Mouse (Mus musculus) spleen, adult 12 weeks (tissue): ENCODE measurements around the gene Adcy4.

Source experiments
- DNase-seq: peaks from one replicate; pipeline ENCODE4 v3.0.0; 2022; ENCODE audit warnings: low spot score

The Adcy4 gene

DNA sequence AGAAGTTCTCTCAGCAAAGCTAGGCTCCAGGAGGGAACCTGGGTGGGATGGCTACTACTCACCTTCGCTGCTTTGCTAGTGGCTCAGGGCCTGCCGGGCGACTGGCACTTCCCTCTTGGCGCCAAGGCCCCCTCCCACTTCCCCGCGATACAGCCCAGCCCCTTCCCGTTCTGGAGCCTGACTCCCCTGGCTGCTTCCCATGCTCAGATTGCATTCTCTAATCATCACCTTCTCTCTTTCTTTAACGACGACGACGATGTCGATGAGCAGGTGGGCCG is at the start of gene Adcy4:
Adcy4 (minus strand) TSS at position 138 of the 278 bp plus-strand sequence.
- no peak for DNase-seq

DNA sequence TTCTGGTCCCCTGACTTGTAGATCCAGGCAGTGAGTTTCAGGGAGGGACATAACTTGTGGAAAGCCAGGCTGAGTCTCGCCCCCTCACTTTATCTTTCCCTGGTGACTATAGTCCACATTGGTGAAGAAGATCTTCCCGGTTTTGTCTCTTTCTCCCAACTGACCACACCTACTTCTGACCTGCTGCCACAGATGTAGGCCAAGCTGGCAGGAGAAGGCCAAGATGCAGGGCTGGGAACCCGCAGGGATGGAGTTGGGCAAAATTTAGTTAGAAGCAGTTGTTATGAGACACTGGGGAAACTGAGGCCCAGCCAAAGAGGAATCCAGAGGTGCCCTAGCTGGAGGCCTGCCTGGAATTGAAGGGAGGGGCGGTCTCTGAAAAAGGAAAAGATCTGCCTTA is 49.2 kb upstream of the Adcy4 start:
- DNase-seq = no peak

DNA sequence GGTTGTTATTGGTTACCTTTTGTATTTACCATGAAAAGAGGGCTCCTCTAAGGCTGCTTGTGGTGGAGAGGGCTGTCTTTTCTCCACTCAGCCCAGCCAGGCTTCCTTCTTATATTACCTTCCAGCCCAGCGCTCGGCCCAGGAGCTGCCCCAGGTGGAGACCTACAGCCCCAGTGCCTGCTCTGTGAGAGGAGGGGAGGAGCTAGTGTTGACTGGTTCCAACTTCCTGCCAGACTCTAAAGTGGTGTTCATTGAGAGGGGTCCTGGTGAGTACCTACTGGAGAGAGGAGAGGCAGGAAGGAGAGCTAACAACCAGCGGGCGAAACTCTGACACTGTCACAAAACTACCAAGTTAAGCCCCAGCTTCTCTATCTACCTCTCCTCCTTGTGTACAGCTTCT is 46.4 kb upstream of the Adcy4 start:
- DNase-seq = no peak

DNA sequence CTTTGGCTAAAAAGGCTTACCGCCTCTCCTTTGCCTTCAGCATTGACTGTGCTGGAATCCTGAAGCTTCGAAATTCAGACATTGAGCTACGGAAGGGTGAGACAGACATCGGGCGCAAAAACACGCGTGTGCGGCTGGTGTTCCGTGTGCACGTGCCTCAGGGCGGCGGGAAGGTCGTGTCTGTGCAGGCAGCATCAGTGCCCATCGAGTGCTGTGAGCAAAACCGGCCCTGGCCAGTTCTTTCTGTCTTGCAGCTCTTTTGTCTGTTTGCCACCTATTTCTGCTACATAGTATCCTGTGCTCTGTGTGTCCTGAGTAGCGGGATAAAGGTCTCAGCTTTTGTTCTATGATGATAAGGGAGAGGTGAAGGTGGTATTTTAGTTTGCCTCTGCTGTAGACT is 46.0 kb upstream of the Adcy4 start:
- no peak for DNase-seq

DNA sequence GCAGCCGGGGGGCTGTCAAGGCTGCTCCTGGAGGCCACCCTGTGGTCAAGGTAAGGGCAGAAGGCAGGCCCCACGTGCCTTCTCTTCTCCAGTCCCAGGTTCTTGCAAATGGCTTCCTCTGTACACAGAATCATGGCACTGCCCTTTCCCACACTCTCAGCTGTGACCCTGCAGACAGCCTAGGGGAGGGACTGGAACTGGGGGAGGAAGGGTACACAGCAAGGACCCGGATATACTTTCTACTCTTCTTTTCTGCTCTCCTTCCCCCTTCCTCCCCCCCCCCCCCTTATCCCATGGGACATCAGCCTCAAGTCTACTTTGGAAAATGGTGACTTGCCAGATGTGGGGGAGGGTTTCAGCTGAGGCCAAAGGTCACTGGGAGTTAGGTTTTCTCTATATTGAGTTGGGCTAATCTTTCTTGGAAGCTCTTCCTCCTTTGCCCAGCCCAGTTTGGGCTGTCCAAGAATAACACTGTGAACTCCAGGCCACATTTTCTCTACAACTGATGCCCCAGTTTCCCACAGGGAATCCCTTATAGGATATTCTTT is 44.9 kb upstream of the Adcy4 start:
- DNase-seq = no peak

DNA sequence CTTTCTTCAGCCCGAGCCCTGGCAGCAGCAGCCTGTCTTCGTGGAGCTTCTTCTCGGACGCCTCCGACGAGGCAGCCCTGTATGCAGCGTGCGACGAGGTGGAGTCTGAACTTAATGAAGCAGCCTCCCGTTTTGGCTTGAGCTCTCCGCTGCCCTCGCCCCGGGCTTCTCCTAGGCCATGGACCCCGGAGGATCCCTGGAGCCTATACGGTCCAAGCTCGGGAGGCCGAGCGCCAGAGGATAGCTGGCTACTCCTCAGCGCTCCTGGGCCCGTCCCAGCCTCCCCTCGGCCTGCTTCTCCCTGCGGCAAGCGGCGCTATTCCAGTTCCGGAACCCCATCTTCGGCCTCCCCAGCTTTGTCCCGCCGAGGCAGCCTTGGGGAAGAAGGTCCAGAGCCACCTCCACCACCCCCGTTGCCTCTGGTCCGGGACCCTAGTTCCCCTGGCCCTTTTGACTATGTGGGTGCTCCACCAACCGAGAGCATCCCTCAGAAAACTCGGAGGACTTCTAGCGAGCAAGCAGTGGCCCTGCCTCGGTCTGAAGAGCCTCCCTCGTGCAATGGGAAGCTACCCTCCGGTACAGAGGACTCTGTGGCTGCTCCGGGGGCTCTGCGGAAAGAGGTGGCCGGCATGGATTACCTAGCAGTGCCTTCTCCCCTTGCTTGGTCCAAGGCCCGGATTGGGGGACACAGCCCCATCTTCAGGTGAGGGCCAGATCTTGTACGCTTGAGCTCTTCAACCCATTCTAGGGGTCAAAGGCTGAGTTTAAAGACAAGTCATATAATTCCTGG is 42.9 kb upstream of the Adcy4 start:
- DNase-seq = no peak

DNA sequence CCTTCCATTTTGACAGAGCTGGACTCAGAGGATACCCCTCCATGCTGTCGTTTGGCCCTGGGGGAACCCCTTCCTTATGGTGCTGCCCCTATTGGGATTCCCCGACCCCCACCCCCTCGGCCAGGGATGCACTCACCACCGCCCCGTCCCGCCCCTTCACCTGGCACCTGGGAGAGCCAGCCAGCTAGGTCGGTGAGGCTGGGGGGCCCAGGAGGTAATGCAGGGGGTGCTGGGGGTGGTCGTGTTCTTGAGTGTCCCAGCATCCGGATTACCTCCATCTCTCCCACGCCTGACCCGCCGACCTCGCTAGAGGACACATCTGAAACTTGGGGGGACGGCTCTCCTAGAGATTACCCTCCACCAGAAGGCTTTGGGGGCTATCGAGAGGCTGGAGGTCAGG is 42.2 kb upstream of the Adcy4 start:
- no peak for DNase-seq

DNA sequence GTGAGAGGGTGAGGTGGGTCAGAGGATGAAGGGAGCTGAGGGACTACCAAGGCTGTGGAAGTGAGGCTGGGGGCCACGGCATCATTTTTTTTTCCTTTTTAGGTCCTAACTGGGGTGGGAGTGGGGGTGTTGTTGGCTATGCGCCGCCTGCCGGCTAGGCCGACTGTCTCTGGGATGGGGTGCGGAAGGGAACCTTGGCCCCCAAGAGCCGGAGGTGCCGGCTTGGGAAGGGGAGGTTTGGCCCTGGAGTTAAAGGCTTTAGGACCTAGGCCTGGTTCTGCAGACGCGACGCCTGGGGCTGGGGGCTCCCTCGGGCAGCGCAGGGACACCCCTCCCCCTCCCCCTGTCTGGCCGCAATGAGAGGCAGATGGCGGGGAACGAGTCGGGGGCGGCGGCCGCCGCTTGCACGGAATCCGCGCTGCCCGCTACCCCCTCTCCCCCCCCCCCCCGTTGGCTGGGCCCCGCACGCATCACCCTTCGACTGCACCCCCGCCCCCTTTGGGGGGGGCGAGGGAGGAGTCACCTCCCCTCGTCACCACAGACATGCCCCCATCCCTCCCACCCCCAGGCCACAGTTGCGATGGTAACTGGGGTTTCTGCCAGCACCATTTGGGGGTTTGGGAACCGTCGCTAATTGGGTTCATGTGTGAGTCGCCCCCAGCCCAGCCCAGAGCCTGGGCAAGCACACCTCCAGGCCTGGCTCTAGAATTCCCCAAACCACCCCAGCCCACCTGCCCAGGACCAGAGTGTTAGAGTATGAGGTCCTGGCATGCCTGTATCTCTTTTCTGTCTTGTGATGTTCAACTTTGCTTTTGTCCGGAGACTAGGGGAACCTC is 41.5 kb upstream of the Adcy4 start:
- no peak for DNase-seq

DNA sequence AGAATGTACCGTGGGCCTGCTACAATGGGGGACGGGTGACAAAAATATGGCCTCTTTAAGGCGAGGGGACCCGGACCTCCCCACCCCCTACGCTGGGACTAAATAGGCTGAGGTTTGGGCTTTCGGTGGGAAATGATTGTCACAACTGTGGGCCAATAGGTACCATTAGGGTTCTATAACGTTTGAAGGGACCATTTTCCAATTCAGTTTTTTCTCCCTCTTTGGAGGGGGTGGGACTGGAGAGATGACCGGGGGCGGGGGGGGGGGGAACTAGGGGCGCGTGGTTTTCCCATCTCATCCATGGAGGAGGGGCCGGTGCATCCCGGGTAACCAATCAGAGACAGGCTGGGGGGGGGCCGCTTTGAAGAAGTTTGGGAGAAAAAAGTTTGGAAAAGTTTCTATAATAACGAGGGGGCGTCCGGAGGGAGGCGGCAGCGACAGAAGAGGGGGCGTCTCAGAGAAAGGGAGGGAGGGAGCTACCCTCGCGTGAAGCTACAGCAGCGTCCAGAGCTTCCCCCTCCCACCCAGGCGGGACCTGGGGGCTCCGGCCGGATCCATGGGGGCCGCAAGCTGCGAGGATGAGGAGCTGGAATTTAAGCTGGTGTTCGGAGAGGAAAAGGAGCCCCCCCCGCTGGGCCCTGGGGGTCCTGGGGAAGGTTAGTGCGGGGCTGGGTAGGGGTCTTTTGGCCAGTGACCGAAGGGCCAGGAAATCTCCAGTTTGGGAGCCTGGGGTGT is 40.8 kb upstream of the Adcy4 start:
- DNase-seq = no peak

DNA sequence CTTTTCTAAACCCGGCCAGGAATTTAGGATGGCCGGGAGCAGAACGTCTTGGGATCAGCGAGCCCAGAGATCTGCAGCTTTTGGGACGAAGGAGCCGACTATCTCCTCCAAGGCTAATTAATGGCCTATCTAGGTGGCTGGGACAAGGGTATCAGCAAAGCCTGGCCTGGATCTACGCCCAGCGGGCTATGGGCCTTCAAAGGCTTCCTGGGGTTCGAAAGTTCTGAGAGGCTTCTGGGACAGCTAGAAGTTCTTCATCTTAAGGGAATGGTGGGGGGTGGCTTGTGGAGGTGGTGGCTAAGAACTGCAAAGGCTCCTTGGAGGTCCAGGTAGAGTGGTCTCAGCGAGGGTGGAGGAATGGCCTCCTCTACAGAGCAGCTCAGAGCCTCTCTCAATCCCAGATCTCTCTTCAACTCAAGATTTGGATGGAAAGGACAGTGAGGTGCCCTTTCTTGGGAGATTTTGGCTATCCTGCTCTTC is 40.1 kb upstream of the Adcy4 start:
- no peak for DNase-seq

DNA sequence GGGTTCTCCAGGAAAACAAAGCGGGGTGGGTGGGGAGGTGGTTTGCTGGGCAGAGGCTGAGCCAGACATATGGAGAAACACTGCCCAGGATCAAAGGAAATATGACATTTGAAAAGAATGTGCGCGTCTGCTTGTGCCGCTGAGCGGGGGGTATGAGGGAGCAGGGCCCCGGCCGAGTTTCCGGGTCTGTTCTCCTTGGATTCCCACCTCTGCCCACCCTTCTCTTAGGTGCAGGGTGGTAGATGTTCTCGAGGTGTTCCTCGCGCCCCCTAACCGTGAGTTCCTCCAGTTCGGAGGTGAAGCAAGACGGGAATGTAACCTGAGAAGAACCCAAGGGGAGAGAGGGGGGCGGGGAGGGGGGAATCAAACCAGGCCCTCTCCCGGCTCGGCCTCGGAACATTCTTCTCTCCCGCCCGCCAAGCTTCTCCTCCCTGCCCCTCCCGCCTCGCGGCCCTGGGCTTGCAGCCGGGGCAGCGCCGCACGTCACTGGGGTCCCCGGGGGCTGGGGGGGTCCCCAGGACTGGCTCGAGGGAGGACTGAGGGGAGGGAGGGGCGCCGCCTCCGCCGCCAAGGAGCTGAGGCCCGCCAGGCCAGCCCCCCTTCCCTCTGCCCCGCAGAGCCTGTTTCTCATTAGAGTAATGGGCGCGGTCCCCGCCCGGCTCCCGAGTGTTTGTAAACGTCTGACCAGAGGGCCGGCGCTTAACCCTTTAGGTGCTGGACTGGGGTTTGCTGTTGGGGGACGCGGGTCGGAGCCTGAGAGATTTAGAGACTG is 39.3 kb upstream of the Adcy4 start, which contains the start of gene Nfatc4:
Nfatc4 (plus strand) TSS at position 154 of the 772 bp plus-strand sequence.
- DNase-seq = no peak

DNA sequence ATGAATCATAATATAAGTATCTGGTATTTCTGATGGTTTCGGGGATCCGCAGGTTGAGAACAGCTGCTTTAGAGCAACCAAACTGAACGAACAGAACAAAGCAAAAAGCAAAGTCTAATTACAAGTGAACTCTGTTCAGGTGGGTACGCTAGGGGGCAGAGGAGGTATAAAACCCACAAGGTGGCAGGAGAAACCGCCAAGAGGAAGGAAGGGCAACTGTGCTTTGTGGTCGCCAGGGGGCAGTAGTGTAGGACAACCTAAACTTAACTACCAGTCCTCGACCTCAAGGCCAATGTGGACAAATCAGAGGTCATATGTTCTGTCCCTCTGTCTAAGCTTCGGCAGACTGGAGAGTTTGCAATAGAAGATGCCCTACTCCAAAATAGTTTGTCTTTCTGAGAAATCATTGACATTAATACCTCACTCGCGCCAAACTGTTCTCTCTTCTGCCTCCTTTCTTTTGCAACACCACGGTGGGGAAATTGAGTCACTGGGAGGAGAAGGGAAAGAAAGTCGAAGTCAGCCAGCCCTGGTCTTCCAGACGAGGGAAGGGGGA is 38.6 kb upstream of the Adcy4 start:
- DNase-seq = peak; percentile 39

DNA sequence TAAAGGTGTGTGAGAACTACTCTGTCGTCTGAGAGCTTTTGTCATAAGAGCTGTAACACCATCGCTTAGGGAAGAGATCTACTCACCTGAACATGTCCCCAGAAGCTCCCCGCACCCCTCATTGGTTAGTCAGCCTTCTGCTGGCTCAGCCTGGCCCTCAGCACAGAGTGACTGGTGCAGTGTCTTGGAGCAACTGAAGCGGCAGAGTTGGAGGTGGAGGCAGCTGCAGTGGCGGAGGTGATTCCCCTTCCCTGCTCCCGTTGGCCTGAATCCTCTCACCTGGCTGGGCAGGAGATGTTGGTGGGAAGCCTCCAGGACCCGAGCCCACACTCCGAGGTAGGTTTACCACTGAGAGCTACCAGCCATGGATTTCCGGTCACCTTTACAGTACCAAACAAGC is 36.7 kb upstream of the Adcy4 start:
- no peak for DNase-seq

DNA sequence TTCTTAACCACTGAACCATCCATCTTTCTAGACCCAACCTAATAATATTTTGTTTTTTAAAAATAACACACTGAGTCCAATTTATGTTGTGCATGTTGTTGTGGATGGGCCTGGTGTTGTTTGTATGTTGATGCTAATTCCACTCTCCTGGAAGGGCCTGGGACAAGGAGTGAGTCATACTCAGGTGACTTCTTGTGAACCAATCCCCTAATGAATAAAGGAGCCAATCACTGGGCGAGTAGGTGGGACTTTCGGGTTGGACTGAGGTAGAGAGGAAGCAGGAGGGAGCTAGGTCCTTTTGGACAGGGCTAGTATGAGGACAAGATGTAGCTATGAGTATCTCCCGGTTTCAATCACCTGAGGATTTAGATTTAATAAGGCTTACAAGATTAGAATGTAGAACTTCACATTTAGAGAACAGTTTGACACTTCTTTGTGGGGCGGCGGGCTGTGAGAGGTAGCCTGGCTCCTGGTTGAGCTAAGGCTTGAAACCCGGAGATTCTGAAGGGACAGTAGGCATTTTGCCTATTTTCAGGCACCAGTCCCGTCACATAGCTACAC is 36.0 kb upstream of the Adcy4 start:
- no peak for DNase-seq

DNA sequence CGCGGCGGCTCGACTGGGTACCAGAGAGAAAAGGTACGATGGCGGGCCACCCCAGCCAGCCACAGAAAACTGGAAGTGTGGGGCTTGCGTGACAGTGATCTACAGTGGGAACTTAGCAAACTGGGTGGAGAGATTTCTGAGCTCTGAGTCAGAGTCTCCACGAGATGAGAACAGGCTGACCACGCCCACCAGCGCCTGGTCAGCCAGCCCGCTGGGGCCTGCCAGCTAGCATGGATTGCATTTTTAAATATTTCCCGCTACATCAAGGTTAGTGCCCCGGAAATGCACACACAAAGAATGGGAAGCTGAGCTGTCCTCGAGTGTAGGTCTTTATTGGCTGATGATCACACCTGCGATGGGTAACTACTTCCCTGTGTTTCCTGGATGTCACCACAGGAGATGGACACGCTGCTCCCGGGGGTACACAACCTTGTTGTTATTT is 31.4 kb upstream of the Adcy4 start:
- DNase-seq = no peak

DNA sequence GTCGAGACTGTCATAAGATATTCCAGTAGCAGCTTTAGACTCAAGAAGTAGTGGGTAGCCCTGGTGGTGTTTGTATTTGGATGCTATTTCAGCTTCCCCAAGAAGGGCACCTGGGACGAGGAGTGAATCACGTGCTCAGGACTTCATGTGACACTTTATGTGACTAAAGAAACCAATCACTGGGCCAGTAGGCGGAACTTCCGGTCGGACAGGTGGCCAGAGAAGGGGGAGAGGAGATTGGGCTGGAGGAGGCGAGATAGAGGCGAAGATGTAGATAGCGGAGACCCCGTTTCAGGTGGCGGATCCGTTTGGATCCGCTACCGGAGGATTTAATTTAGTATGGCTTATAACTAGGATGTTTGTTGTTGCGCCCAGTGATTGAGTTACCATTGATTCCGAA is 31.0 kb upstream of the Adcy4 start:
- DNase-seq = no peak

DNA sequence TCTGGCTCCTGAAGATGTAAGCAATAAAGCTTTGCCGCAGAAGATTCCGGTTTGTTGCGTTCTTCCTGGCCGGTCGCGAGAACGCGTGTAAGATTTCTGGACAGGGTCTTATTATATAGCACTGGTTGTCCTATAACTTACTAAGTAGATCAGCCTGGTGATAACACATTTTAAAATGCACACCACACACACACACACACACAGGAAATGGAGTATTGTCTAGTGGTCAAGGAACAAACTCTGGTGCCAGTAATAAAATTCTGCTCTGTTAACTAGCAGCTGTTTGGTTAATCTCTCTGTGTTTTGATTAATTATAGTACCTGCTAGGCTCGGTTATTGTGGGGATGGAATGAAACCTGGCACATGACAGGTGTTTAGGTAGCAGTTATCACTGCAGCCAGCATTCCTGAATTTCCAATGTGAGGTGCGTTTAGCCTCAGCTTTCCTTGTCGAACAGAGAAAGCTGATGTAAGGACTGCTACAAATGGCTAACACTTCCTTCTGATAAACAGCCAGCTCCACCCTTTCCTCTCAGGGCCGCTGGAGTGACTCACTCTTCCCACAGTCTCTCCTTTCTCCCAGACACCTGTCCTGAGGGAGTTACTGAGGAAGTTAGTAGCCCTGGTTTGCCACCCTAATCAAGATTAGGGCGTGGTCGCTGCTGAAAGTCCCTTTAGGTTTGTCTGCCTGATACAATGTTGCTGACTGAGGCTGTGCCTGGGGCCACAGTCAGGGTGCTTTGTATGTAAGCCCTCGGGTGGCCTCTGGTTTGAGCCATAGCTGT is 11.7 kb upstream of the Adcy4 start:
- no peak for DNase-seq

DNA sequence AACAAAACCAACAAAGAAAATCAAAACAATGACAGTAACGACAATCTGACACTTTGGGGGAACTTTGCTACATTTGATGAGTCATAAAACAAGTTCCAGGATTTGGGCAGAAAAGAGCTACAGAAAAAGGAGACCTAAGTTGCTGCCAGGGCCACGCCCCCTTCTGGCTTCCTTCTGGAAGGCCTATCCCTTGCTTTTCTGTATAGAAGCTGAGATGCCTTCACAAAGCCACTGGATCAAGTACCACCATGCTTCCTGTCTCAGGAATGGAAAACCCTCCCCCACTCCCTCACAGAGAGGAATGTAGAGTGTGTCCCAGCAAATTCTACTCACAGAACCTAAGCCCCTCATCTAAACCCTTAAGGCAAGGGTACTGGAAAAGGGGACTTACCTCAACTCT is 10.1 kb upstream of the Adcy4 start:
- no peak for DNase-seq

DNA sequence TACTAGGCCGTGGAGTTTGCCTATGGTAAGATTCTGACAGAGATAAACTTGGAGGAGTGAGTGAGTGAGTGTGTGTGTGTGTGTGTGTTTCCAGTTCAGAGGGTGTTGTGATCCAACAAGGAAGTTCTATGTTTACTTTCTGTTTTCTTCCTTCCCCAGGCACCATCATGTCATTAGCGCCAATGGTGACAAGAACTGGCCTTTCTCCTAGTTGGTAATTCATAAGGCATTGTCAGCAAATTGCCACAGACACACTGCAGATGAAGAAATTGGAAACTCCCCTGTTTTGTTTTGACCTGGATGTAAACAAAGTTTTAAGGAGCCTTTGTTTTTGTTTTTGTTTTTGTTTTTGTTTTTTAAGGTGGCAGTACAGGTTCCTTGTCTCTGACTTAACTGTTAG is 9.6 kb upstream of the Adcy4 start:
- DNase-seq = no peak
